Mouse (Mus musculus): Measurements from ENCODE around the gene Atp2b4. TPM values are rescaled to one million over a fixed set of nuclear protein-coding genes. Genes with fewer than 3 reads are reported as not detected.

Atp2b4 gene
- 6.2 and 7.6 TPM in 2 replicates for polyA plus RNA-seq (2012; rRNA removed)

DNA sequence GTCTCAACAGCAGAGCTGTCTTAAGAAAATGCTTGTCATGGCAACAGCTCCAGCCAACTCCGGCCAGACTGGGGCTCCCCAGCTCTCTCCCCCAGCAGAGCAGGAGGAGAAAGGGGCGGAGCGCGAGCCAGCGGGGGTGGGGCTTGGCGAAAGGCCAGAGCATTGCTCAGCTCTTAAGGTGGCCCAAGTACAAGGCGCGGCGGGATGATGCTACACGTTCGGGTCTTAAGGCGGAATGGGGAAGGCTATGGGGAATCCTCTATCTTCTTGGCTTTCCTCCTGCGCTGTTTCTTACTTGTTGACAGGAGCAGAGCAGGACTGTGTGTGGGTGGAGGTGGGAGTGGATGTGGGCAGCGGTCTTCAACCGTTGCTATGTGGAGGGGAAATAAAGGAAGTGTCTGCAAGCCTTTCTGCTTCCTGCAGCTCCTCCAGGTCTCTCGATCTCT, at the start of gene Atp2b4:
Gene Atp2b4, minus strand, starts transcription at position 94 of the 446 bp plus-strand sequence.

DNA sequence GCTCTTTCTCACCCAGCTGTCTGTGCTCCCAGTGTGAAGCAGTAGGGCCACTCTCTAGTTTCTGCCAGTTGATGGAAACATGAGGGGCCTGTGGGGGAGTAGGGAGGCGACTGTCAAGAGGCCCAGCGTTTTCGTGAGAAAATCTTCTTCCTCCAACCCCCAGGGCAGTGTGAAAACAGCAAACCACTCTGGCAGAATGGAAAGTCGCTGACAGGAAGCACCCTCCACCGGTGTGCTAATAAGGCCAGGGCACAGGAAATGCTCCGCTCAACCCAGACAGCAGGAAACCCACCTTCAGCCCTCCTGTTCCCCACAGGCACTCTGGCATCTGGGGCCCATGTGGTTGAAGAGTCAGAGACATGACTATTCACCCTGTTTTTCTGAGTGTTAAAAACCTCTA, 110.9 kb downstream of the Atp2b4 start, which contains the start of gene Lax1:
Gene Lax1, minus strand, starts transcription at position 212 of the 400 bp plus-strand sequence.

DNA sequence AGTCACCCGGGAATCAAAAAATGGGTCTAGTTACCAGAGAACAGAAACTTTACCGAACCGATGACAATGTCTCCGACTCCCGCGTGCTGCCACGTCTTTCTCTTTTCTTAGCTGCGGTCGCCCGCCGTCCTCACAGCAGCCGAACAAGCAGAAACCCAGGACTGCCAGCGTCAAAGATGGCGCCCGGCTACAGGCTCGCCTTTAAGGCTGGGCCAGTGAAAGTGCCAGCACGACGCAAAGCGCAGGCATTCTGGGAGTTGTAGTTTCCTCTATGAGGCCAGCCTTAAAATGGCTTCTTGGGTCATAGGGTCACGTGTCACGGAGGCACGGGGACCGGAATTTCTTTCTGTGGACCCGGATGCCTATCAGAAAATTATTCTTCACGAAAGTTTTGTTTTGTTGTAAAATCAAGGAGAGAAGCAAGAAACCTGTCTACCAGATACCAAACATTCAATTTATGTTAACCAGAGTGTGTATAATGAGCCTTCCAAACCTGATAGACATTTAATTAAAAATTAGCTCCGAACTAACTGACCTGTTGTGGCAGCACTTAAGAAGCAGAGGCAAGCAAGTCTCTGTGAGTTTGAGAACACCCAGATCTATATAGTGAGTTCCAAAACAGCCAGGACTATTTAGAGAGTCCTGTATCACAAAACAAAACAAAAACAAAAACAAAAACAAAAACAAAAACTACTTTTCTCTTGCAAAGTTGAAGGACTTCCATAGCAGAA, 139.5 kb downstream of the Atp2b4 start, which contains the start of gene Gm38394:
Gene Gm38394, minus strand, starts transcription at position 116 of the 731 bp plus-strand sequence.

DNA sequence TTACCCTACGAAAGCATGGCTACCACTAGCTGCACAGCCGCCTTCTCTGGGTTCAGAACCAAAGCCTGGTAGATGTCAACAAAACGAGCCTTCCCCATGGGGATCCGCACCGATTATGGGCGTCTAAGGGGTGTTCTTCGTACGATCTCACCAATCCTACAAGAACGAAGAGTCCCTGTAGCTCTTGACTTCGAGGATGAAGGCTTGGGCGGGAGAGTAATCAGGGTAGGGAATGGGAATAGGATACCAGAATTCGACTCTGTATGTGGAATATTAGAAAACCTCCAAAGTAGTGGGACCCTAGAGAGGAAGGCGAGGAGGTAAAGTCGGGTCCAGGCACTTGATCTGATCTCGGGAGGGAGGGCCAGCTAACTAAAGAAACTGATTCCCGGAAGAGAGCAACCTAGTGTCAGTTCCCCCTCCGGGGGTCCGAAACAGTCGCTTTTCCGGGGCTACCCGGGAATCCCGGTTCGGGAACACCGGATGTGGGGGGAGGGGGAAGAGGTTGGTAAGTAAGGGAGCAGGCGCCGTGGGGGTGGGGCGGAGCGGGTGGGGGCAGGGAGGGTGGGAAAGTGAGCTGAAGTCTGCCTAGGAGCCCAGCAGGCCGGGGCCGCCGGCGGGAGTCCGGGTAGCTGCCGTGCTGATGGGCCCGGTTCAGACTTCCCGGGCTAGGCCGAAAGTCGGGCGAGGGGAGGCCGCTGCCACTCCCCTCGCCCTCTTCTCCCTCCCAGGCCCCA, 140.2 kb downstream of the Atp2b4 start, which contains the start of gene Zbed6:
Gene Zbed6, minus strand, starts transcription at position 420 of the 737 bp plus-strand sequence.

Other genes starting within 250 kb of the Atp2b4 start
- 149 and 152 TPM in 2 replicates for gene Snrpe, start 190.8 kb downstream of the Atp2b4 start, polyA plus RNA-seq (2012; rRNA removed)
- 1.7 and 1.9 TPM in 2 replicates for gene Zbed6, start 140.2 kb downstream of the Atp2b4 start, polyA plus RNA-seq (2012; rRNA removed)
- gene Gm38394, start 139.7 kb downstream of the Atp2b4 start, polyA plus RNA-seq (2012; rRNA removed): 1.9 and 2.2 TPM in 2 replicates
- gene Lax1, start 110.9 kb downstream of the Atp2b4 start, polyA plus RNA-seq (2012; rRNA removed): 1.3 and 1.4 TPM in 2 replicates
- gene Optc, start 107.0 kb upstream of the Atp2b4 start, polyA plus RNA-seq (2012; rRNA removed): 0.16 and 0.22 TPM in 2 replicates
- 3.5 and 4.1 TPM in 2 replicates for gene Prelp, start 120.4 kb upstream of the Atp2b4 start, polyA plus RNA-seq (2012; rRNA removed)
- 1.6 TPM in 2 replicates for gene Fmod, start 236.2 kb upstream of the Atp2b4 start, polyA plus RNA-seq (2012; rRNA removed)

Data from liver, embryonic 18 days (tissue).